Mouse (Mus musculus) small intestine, adult 2 months (tissue): ENCODE measurements around the gene Man1c1.

Experiments
- CTCF ChIP-seq: fragments of 200-500 bp; IDR thresholded peaks from 2 replicates; pipeline ENCODE4 v1.5.1; 2012; ENCODE audit warnings: low read depth, mild to moderate bottlenecking, control low read depth, inconsistent platforms, low read length, moderate library complexity, mixed read lengths; ENCODE audit not compliant: insufficient replicate concordance, insufficient read length; ENCODE audit errors: extremely low read depth
- POLR2A ChIP-seq: fragments of 200-500 bp; IDR thresholded peaks from 2 replicates; pipeline ENCODE4 v1.6.1; 2012; ENCODE audit warnings: low read depth, mild to moderate bottlenecking, control low read depth, inconsistent platforms, low read length, moderate library complexity

DNA sequence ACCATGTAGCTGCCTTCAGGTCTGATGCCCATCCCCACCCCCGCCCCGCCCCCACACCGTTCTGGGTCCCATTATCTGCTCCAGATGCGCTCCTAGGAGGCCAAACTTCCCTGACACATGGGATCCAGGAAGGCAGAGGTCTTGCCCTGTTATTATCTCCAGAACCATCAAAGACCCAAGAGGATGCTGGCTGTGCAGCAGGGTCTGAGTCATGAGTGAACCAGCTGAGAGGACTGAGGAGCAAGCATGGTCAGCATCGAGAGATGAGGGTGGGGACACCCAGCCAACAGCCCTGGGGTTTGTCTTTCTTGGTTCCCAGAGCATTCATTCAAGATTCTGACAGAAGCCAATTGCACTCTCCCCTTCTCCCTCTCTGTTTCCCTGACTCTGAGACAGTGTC lies 100.5 kb downstream of the Man1c1 start:
- TF ChIP-seq CTCF: no peak
- no peak for TF ChIP-seq POLR2A
